Comparison of ENCODE assay signal across 18 mouse cellular contexts in the genomic region with DNA sequence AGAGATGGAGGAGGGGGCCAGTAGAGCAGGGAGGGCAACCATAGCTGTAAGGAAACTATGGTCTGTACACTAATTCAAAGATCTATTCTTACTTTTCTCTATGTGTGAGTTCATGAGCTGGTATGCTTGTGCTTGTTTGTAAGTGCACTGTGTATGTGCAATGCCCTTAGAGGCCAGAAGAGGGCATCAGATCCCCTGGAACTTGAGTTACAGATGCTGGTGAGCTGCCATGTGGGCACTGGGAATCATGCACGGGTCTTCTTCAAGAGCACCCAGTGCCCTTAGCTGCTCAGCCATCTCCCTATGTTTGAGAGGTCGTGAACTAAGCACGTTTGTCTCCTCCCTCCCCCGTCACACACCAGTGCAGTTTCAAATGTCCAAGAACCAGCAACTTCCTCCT.
DNase-seq lines count a peak whose midpoint lies in the region; ATAC-seq and TF ChIP-seq lines count a peak whose summit lies in the region.
"Had no signal": no experiment of that assay in that cellular context is flagged by ENCODE, and none has a peak within 500 bp of the region (broad histone marks: within the 10 kb centered on the region; RNA-seq: fewer than 3 reads in every experiment).

No protein-coding gene starts in this region.

- H3K27me3 ChIP-seq in kidney, postnatal 0 days (ENCODE audit: insufficient read depth, low read length) = 0 out of 2 replicates have a peak, but pooled peaks cover 2% of the 10 kb centered on the region
- H3K27me3 ChIP-seq in testis, adult 2 months (ENCODE audit: control insufficient read depth, insufficient read depth, low read length) = no peaks in the 10 kb centered on the region
- H3K27me3 ChIP-seq in Patski = peaks cover 5% of the 10 kb centered on the region
- no peaks in the 10 kb centered on the region for H3K27me3 ChIP-seq in stomach, postnatal 0 days (ENCODE audit: control insufficient read depth, insufficient read depth, low read length)
- no peaks in the 10 kb centered on the region for H3K27me3 ChIP-seq in midbrain, embryonic 14.5 days (ENCODE audit: control insufficient read depth, insufficient read depth, low read length)
- H3K27me3 ChIP-seq: forebrain, embryonic 15.5 days had no signal

- no peak for ATAC-seq in kidney, postnatal 0 days (replicated peaks; ENCODE audit: low FRiP score, low read depth)
- no peak for ATAC-seq in Patski
- ATAC-seq in stomach, postnatal 0 days (ENCODE audit: low FRiP score, low TSS enrichment) = no peak
- ATAC-seq in midbrain, embryonic 14.5 days (ENCODE audit: low FRiP score, low TSS enrichment) = no peak
- ATAC-seq: forebrain, embryonic 15.5 days had no signal

- H3K9me3 ChIP-seq in kidney, postnatal 0 days (replicated peaks; ENCODE audit: low read length) = no peaks in the 10 kb centered on the region
- no peaks in the 10 kb centered on the region for H3K9me3 ChIP-seq in stomach, postnatal 0 days (ENCODE audit: control insufficient read depth, low read length)
- H3K9me3 ChIP-seq in midbrain, embryonic 14.5 days (ENCODE audit: control insufficient read depth, low read length) = no peaks in the 10 kb centered on the region
- H3K9me3 ChIP-seq: forebrain, embryonic 15.5 days had no signal

- peak; percentile 37; the same call in 1 of the 2 replicates for TF ChIP-seq CTCF in kidney, postnatal 0 days (IDR thresholded peaks at IDR 0.05; ENCODE audit: low read depth)
- peak; percentile 30; the same call in 1 of the 2 replicates for TF ChIP-seq CTCF in testis, adult 2 months (IDR thresholded peaks at IDR 0.05; ENCODE audit: control insufficient read depth, insufficient read depth, insufficient replicate concordance, low read depth, low read length)
- TF ChIP-seq CTCF in Patski (IDR thresholded peaks at IDR 0.05) = peak; percentile 42
- peak; percentile 34 for TF ChIP-seq CTCF in stomach, postnatal 0 days (IDR thresholded peaks at IDR 0.05; ENCODE audit: low read depth)

- no peak for TF ChIP-seq POLR2A in testis, adult 2 months (IDR thresholded peaks at IDR 0.05; ENCODE audit: control insufficient read depth, low read depth, low read length)

- no peak for DNase-seq in kidney, postnatal 0 days (ENCODE audit: low spot score)
- DNase-seq in kidney, postnatal 36 days = no peak
- DNase-seq in testis, postnatal 10 days (ENCODE audit: low spot score) = no peak
- DNase-seq in Patski (ENCODE audit: low read depth, low spot score) = no peak
- no peak for DNase-seq in stomach, postnatal 0 days (ENCODE audit: low spot score)
- no peak for DNase-seq in midbrain, embryonic 14.5 days
- DNase-seq: adrenal gland, adult 8-10 months; B cell, adult 2 months; cerebellum, adult 11 months; cerebellum, postnatal 14 days; gastrocnemius, postnatal 25 days; lung, postnatal 4 days; right cerebral cortex, postnatal 4 days had no signal

- CTCF ChIA-PET in Patski (lab: Charles Lee) = no interaction called here

- POLR2A ChIA-PET in Patski (lab: Charles Lee) = no interaction called here

- H3K27ac ChIP-seq in kidney, postnatal 0 days = no peak overlapping the region
- no peak overlapping the region for H3K27ac ChIP-seq in testis, adult 2 months (ENCODE audit: control insufficient read depth, insufficient read depth, low read depth, low read length)
- no peak overlapping the region for H3K27ac ChIP-seq in stomach, postnatal 0 days (replicated peaks)
- H3K27ac ChIP-seq in midbrain, embryonic 14.5 days (replicated peaks; ENCODE audit: low read depth, low read length) = no peak overlapping the region
- H3K27ac ChIP-seq: forebrain, embryonic 15.5 days; hindbrain, embryonic 12.5 days; limb, embryonic 13.5 days had no signal

- no peaks in the 10 kb centered on the region for H3K36me3 ChIP-seq in kidney, postnatal 0 days (ENCODE audit: insufficient read depth, low read length)
- no peaks in the 10 kb centered on the region for H3K36me3 ChIP-seq in testis, adult 2 months (ENCODE audit: control insufficient read depth, insufficient read depth, low read length)
- no peaks in the 10 kb centered on the region for H3K36me3 ChIP-seq in stomach, postnatal 0 days (ENCODE audit: control insufficient read depth, insufficient read depth, low read length)
- no peaks in the 10 kb centered on the region for H3K36me3 ChIP-seq in midbrain, embryonic 14.5 days (ENCODE audit: control insufficient read depth, insufficient read depth, low read length)
- H3K36me3 ChIP-seq: forebrain, embryonic 15.5 days; G1E; hindbrain, embryonic 12.5 days; limb, embryonic 13.5 days had no signal

- 64% methylated on average over 4 of the region's 4 CpGs for WGBS in kidney, postnatal 0 days
- WGBS in stomach, postnatal 0 days = 62% methylated on average over 4 of the region's 4 CpGs
- WGBS in midbrain, embryonic 14.5 days = 71% methylated on average over 4 of the region's 4 CpGs

- no peak overlapping the region for H3K9ac ChIP-seq in kidney, postnatal 0 days (ENCODE audit: low read depth, low read length)
- no peak overlapping the region for H3K9ac ChIP-seq in stomach, postnatal 0 days (ENCODE audit: low read length)
- no peak overlapping the region for H3K9ac ChIP-seq in midbrain, embryonic 14.5 days (replicated peaks; ENCODE audit: low read length)
- H3K9ac ChIP-seq: forebrain, embryonic 15.5 days; hindbrain, embryonic 12.5 days; limb, embryonic 13.5 days had no signal

- no peak overlapping the region for H3K4me3 ChIP-seq in kidney, postnatal 0 days (replicated peaks; ENCODE audit: low read depth, low read length)
- H3K4me3 ChIP-seq in testis, adult 2 months (ENCODE audit: control insufficient read depth, low read depth, low read length) = no peak overlapping the region
- no peak overlapping the region for H3K4me3 ChIP-seq in stomach, postnatal 0 days (ENCODE audit: low read depth, low read length)
- no peak overlapping the region for H3K4me3 ChIP-seq in midbrain, embryonic 14.5 days (replicated peaks; ENCODE audit: low read depth, low read length)
- H3K4me3 ChIP-seq: forebrain, embryonic 15.5 days; hindbrain, embryonic 12.5 days; limb, embryonic 13.5 days had no signal

- no peak overlapping the region for H3K4me2 ChIP-seq in kidney, postnatal 0 days (ENCODE audit: low read length)
- H3K4me2 ChIP-seq in stomach, postnatal 0 days (replicated peaks; ENCODE audit: low read depth) = no peak overlapping the region
- no peak overlapping the region for H3K4me2 ChIP-seq in midbrain, embryonic 14.5 days (ENCODE audit: low read length)
- H3K4me2 ChIP-seq: forebrain, embryonic 15.5 days; hindbrain, embryonic 12.5 days; limb, embryonic 13.5 days had no signal

- H3K4me1 ChIP-seq in kidney, postnatal 0 days (replicated peaks; ENCODE audit: insufficient read depth, low read length) = no peaks in the 10 kb centered on the region
- H3K4me1 ChIP-seq in testis, adult 2 months (ENCODE audit: control insufficient read depth, insufficient read depth, low read length) = peaks cover 5% of the 10 kb centered on the region
- no peaks in the 10 kb centered on the region for H3K4me1 ChIP-seq in stomach, postnatal 0 days (replicated peaks; ENCODE audit: control insufficient read depth, insufficient read depth)
- no peaks in the 10 kb centered on the region for H3K4me1 ChIP-seq in midbrain, embryonic 14.5 days (ENCODE audit: control insufficient read depth, insufficient read depth, low read length)
- H3K4me1 ChIP-seq: forebrain, embryonic 15.5 days; hindbrain, embryonic 12.5 days had no signal

- TF ChIP-seq EP300 in stomach, postnatal 0 days (optimal IDR thresholded peaks at IDR 0.05) = no peak

- in situ Hi-C loops in Patski (cut with MboI; ENCODE audit: low pct_unique_long_range_greater_than_20kb) = loop anchor here (5.0 kb wide), 1 partner anchor 353 kb away; no protein-coding TSS in a partner anchor
